Mouse (Mus musculus): ENCODE measurements around the gene Acsl6.
A peak's percentile ranks its signal among the peaks of the same experiment; 100 is the strongest.

Gene Acsl6

DNA sequence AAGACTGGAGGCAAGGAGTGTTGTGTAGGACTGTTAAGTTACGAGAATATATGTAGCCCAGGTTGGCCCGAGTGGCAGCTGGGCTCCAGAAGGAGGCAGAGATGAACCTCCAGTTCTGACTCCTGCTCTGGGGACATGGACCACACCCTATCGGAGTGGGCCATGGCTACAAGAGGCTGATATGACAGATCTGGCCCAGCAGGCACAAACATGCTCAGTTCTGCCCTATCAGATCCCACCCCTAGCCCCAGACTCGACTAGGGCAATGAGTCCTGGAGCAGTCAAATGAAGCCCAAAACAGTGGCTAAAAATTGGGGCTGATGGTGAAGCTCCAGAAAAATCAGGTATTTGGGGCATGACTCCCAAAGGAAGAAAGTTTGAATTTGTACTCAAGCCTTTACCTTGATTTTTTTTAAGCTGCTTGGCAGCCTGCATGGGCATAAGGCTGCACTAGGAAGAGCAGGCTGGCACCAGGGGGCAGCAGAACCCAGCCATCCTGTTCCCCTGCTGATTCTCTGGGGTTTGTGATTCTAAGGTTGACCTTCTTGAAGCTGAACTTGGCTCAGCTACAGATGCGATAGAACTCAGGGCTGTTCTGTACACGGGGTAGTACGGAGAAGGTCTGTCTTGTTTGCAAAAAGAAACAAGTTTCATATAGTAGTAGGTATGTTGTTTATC is 3.7 kb downstream of the Acsl6 start:
- DNase-seq: peak; percentile 76

GRCm38 (mm10) chr11:54310588-54310987 is 7.0 kb downstream of the Acsl6 start:
- no peak for DNase-seq

DNA sequence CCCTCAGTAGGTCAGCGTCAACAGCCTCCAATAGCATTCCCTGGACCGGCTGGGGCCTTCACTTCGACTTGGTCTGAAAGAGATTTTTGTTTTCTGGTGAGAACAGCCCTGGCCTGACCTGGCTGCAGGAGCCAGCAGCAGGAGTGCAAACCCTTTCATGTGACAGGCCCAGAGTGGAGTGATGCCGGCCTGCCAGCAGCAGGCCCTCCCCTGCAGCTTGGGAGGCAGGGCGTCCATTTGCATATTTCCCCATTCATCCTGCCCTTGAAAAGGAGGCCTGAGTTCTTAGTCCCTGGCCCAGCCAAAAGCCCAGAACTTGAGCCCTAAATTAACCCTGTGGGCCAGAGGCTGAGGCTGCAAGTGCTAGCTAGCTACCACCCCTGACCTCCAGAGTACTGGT is 8.4 kb downstream of the Acsl6 start:
- DNase-seq: peak; percentile 38

GRCm38 (mm10) chr11:54312603-54313002 is 9.0 kb downstream of the Acsl6 start:
- DNase-seq: no peak

DNA sequence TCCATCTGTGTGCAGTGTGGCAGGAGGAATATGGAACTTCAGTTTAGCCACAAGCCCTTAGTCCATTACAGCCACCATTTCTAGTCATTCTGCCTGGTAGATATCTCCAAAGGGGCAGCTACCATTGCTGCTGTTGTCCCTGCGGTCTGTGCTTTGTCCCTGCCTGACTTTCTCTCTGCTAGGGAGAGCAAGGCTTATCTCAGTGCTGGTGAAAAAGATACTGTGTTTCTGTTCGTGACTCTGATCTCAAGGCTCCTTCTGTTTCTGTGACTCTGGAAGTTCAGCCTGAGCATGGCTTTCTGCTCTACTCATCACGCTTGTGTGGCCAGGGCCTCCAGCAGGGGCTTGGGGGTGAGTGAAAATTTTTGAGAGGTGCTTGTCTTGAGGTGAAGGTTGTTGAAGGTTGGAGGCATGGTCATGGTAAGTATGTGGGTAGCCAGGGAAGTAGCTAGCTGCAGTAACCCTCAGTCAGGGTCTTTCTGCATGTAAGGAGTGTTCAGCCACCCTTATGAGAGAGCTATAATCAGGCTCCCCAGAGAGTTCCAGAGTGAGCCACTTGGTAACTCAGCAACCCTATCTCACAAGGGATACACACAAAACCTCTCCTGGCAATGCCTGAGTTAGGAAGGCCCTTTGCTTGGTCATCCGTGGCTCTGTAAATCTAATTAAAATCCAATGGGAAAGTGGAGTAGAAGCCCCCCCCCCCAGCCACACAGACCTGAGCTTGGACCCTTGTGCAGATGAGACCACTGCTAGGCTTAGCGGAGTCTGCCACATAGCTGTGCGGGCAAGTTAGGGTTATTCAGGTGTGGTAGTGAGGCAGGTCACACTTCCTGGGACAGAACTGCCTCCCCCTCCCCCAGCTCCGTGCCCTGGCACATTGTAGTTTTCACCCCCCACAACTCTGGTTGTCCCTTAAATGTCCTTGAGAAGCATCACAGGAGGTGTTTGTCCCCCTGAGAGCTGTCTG is 10.1 kb downstream of the Acsl6 start:
- no peak for DNase-seq

DNA sequence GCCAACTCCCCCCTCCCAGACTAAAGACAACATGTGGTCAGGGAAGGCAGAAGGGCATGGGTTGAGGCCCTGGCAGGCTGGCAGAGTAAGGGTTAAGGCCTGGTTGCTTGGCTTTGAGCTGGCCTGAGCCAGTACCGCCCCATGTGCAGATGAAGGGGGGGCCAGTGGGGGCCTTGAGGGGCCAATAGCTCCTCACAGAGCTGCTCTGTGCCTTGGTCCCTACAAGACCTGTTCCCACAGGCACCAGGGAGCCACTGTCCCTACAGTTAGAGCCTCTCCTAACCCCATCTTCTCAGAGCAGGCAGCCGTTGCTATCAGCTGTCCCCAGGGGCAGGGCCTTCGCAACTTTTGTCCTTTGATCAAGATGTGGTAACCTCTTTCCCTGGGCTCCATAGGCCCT is 11.1 kb downstream of the Acsl6 start:
- DNase-seq: no peak

GRCm38 (mm10) chr11:54315336-54315735 is 11.7 kb downstream of the Acsl6 start:
- DNase-seq: no peak

DNA sequence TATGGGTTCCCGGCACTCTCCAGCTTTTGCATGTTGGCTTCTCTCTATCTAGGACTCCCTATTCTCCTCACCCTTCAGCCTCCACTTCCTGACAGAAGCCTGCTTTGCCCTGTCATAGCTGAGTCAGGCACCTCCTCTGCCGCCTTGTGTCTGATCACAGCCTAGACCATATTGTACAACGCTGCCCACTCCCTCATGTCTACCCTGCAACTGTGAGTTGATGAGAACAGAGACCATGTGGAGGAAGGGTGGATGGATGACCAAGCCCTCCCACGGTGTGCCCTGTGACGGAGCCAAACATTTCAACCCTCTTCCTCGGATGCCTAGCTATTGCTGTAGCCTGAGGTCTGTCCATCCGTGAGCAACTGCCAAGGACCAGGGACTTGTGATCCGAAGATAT is 13.8 kb downstream of the Acsl6 start:
- DNase-seq: no peak

DNA sequence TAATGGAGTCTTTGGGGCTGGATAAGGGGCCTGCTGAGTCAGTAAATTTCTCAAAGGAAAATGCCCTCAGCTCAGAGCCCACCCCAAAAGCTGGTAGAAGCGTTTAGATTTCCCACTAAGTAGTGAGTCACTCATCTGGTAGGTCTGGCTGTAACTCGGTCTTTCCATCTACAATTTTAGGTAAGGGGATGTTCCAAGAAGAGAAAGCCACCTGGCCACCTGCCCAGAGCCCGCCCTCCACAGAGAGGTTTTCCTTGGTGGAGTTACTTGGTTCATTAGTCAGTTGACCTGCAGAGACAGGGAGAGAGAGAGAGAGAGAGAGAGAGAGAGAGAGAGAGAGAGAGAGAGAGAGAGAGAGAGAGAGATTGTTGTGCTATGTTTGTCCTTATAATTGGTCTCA is 14.2 kb downstream of the Acsl6 start:
- DNase-seq: no peak

- peak; percentile 64 for DNase-seq
These were observed 18.4 kb downstream of the Acsl6 start for GRCm38 (mm10) chr11:54321802-54322532.

GRCm38 (mm10) chr11:54331463-54332183 is 28.0 kb downstream of the Acsl6 start:
- no peak for DNase-seq

- DNase-seq: no peak
These were observed 32.6 kb downstream of the Acsl6 start for GRCm38 (mm10) chr11:54336165-54336707.

DNA sequence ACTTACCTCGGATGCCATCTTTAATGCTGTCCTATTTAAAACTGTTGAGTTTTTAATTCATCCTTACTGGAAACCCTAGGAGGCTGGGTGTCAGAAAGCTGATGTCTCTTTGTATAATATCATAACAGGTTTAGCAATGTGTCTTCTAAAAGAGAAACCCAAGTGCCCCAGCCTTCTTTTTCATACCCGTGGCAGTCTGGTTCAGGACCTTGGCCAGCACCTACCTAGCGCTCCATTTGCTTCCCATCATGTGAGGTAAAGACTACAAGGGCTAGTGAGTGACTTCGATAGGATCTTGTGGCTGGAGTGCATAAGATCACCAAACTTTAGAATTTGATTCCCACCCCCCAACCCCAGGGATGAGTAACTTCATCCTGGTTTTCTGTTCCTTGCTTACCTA is 40.1 kb downstream of the Acsl6 start:
- DNase-seq: peak; percentile 15

DNA sequence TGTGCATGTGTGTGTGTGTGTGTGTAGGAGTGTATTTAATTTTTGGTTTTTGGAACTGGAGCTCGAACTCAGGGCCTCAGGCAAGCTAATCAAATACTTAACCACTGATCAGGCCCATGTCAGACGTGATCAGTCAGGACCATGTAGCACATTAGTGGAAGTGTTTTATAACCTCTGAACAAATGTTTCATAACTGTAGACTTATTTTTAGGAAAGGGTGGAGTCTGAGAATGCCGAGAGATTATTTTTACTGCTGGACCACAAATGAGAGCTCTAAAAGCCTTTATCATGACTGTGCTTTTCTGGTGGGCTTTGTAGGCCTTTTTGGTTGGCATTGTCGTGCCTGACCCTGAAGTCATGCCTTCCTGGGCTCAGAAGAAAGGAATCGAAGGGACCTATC is 48.1 kb downstream of the Acsl6 start:
- no peak for DNase-seq

DNA sequence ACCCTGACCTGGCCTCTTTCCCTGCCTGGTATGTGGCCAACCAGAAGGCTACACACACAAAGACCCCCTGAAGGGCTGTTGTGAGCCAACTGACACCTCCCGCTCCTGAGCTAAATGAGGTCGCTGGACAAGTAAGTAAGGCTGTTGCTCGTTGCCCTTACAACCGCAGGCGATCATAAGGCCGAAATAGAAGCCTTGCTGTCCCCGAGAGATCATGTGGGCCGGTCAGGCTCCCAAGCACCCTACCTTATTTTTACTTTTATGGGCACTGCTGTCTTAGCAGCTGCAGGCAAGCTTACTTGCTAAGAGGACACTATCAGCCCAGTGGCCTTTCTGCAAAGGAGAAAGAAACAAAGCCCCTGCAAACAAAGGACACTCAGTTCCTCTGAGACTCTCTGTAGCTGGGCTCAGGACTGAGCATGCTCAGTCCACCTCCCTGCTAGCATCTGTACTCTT is 49.6 kb downstream of the Acsl6 start:
- no peak for DNase-seq

DNA sequence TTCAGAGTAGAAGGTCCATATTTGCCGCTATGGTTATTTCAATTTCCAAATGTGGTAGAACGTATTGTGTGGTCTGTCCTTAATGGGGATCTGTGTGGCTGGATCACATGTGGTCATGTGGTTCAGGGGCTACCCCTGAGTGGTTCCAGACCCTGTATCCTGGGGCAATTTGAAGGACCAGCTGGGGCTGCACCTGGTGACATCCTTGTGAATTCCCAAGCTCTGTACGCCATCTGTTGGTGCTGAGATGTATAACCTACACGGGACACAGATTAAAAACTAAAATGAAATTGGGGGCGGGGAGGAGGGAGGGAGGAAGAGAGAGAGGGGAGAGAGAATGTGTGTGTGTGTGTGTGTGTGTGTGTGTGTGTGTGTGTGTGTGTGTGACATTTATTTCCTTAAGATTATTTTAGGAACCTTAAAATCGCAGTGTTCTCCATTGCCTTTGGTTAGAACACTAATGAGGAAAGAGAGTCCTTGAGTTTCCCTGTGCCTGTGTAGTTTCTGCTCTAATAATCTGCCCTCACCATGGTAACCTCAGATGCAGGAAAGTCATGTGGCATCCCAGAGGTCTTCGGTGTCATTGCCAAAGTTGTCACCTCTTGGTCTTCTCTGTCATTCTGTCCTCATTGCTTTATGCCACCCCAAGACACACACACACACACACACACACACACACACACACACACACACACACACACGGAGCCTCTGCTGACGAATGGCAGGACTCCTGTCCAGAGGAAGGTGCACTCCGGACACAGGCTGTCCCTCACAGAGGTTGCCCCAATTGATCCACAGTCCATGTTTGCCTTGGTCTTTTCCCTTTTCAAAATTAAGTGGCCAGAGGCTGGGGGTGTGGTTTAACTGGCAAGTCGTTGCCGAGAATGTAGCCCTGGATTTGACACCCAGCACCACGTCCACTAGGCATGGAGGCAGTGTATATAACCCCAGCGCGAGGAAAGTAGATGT is 51.3 kb downstream of the Acsl6 start:
- peak; percentile 67 for DNase-seq

- DNase-seq: no peak
These were observed 52.0 kb downstream of the Acsl6 start for GRCm38 (mm10) chr11:54355564-54355955.

GRCm38 (mm10) chr11:54356676-54357075 is 53.1 kb downstream of the Acsl6 start:
- peak; percentile 63 for DNase-seq

GRCm38 (mm10) chr11:54372553-54372952 is 69.0 kb downstream of the Acsl6 start:
- no peak for DNase-seq

DNA sequence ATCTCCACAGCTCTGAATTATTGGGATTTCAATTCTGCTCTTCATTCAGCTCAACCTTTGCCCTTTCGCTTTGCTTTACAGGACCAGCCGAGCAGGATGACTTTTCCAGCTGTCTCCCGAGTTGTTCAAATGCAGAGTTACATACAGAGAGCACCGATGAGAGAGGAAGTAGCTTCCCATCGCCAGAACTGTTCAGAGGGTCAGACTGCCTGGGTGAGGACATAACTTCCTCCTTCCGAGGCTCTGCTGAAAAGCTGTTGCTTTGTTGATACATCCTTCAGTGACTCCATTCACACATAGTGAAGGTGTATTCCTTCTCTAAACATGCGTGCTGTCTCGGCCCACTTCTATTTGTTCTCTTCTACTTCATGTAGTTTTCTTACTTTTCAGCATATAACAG is 86.8 kb downstream of the Acsl6 start:
- DNase-seq: no peak

GRCm38 (mm10) chr11:54391326-54391725 is 87.7 kb downstream of the Acsl6 start:
- DNase-seq: no peak

Data from lung, postnatal 36 days (tissue).